Mouse (Mus musculus): ENCODE results near the gene Aldh5a1. TPM values are rescaled to one million over a fixed set of nuclear protein-coding genes. Genes with fewer than 3 reads are reported as not detected.

Gene Aldh5a1
- polyA plus RNA-seq, 1 experiment: 1.1 TPM

DNA sequence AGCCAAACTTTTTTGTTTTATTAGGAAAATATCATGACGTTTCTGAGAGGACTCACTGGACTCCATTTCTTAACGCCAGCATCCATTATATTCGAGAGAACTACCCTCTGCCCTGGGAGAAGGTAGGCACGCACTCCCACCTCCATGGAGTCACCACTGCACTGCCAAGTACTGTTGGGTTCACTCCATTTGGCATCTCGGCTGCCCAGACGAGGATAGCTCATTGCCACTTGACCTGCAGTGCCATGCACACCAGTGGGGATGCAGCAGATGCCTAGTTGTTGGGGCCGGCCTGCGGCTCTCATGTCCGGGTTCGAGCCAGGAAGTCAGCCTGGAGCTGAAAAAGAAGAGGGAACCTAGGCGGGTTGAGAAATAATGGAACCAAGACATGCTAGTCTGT is 17.6 kb upstream of the Aldh5a1 start:
- Histone ChIP-seq H3K4me3 (ENCODE audit: insufficient read depth, poor library complexity, severe bottlenecking) (no peak overlapping the region), H3K36me3 (ENCODE audit: control insufficient read depth, insufficient read depth) (no peaks in the 10 kb centered on the region), H3K79me2 (ENCODE audit: control insufficient read depth, insufficient read depth) (no peaks in the 10 kb centered on the region), H3K79me3 (ENCODE audit: low read depth) (no peaks in the 10 kb centered on the region), H3ac (ENCODE audit: control insufficient read depth, insufficient read length, low read depth) (no peak overlapping the region), H3K27me3 (ENCODE audit: control insufficient read depth, insufficient read depth, insufficient read length) (peaks cover 5% of the 10 kb centered on the region)
- no peak for TF ChIP-seq CTCF (IDR thresholded peaks at IDR 0.05; ENCODE audit: control insufficient read depth, insufficient read depth, insufficient read length)
- no peak for TF ChIP-seq USF1 (IDR thresholded peaks at IDR 0.05; ENCODE audit: low read depth)
- TF ChIP-seq FOSL1 (IDR thresholded peaks at IDR 0.05; ENCODE audit: insufficient read depth, low read length, poor library complexity, severe bottlenecking): no peak
- no peak for TF ChIP-seq MAX (IDR thresholded peaks at IDR 0.05)
- no peak for TF ChIP-seq MYOG (IDR thresholded peaks at IDR 0.05; ENCODE audit: control insufficient read depth, extremely low read depth, insufficient read length)
- TF ChIP-seq MYOD1 (IDR thresholded peaks at IDR 0.05; ENCODE audit: control insufficient read depth, insufficient read length, low read depth): no peak
- TF ChIP-seq CEBPB (IDR thresholded peaks at IDR 0.05; ENCODE audit: low read depth): no peak

DNA sequence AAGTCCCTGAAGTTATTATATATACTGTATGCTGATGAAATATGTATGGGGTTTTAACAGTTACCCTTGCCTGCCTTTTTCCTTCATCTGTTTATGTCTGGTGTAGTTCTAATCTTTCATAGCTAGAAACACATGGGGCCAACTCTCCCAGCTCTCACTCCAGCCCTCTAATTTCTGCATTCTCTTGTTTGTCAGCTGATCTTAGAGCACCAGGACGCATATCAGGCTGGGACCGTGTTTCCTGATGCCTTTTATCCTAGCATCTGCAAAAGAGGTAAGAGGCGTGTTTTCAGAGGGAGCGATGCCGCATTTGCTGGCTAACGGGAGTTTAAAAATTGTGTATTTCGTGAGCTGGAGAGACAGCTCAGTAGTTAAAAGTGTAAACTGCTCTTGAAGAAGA is 15.2 kb upstream of the Aldh5a1 start:
- Histone ChIP-seq H3K36me3 (ENCODE audit: control insufficient read depth, insufficient read depth) (no peaks in the 10 kb centered on the region), H3K27me3 (ENCODE audit: control insufficient read depth, insufficient read depth, insufficient read length) (peaks cover 5% of the 10 kb centered on the region), H3K79me2 (ENCODE audit: control insufficient read depth, insufficient read depth) (no peaks in the 10 kb centered on the region), H3ac (ENCODE audit: control insufficient read depth, insufficient read length, low read depth) (no peak overlapping the region), H3K4me3 (ENCODE audit: insufficient read depth, poor library complexity, severe bottlenecking) (no peak overlapping the region), H3K79me3 (ENCODE audit: low read depth) (no peaks in the 10 kb centered on the region)
- TF ChIP-seq MAX (IDR thresholded peaks at IDR 0.05) (no peak), MYOD1 (IDR thresholded peaks at IDR 0.05; ENCODE audit: control insufficient read depth, insufficient read length, low read depth) (no peak), USF1 (IDR thresholded peaks at IDR 0.05; ENCODE audit: low read depth) (no peak), MYOG (IDR thresholded peaks at IDR 0.05; ENCODE audit: control insufficient read depth, extremely low read depth, insufficient read length) (no peak), FOSL1 (IDR thresholded peaks at IDR 0.05; ENCODE audit: insufficient read depth, low read length, poor library complexity, severe bottlenecking) (no peak), CTCF (IDR thresholded peaks at IDR 0.05; ENCODE audit: control insufficient read depth, insufficient read depth, insufficient read length) (no peak), CEBPB (IDR thresholded peaks at IDR 0.05; ENCODE audit: low read depth) (no peak)

GRCm38 (mm10) chr13:24948870-24949269 is 11.4 kb upstream of the Aldh5a1 start:
- Histone ChIP-seq H3ac (ENCODE audit: control insufficient read depth, insufficient read length, low read depth) (no peak overlapping the region), H3K79me2 (ENCODE audit: control insufficient read depth, insufficient read depth) (no peaks in the 10 kb centered on the region), H3K27me3 (ENCODE audit: control insufficient read depth, insufficient read depth, insufficient read length) (no peaks in the 10 kb centered on the region), H3K4me3 (ENCODE audit: insufficient read depth, poor library complexity, severe bottlenecking) (no peak overlapping the region), H3K36me3 (ENCODE audit: control insufficient read depth, insufficient read depth) (no peaks in the 10 kb centered on the region), H3K79me3 (ENCODE audit: low read depth) (no peaks in the 10 kb centered on the region)
- no peak for TF ChIP-seq FOSL1 (IDR thresholded peaks at IDR 0.05; ENCODE audit: insufficient read depth, low read length, poor library complexity, severe bottlenecking)
- TF ChIP-seq MAX (IDR thresholded peaks at IDR 0.05): no peak
- no peak for TF ChIP-seq CEBPB (IDR thresholded peaks at IDR 0.05; ENCODE audit: low read depth)

- Histone ChIP-seq H3ac (ENCODE audit: control insufficient read depth, insufficient read length, low read depth) (no peak overlapping the region), H3K27me3 (ENCODE audit: control insufficient read depth, insufficient read depth, insufficient read length) (no peaks in the 10 kb centered on the region), H3K79me3 (ENCODE audit: low read depth) (no peaks in the 10 kb centered on the region), H3K36me3 (ENCODE audit: control insufficient read depth, insufficient read depth) (no peaks in the 10 kb centered on the region), H3K4me3 (ENCODE audit: insufficient read depth, poor library complexity, severe bottlenecking) (no peak overlapping the region), H3K79me2 (ENCODE audit: control insufficient read depth, insufficient read depth) (no peaks in the 10 kb centered on the region)
- no peak for TF ChIP-seq FOSL1 (IDR thresholded peaks at IDR 0.05; ENCODE audit: insufficient read depth, low read length, poor library complexity, severe bottlenecking)
- TF ChIP-seq CEBPB (IDR thresholded peaks at IDR 0.05; ENCODE audit: low read depth): no peak
- no peak for TF ChIP-seq MYOD1 (IDR thresholded peaks at IDR 0.05; ENCODE audit: control insufficient read depth, insufficient read length, low read depth)
- TF ChIP-seq CTCF (IDR thresholded peaks at IDR 0.05; ENCODE audit: control insufficient read depth, insufficient read depth, insufficient read length): no peak
- TF ChIP-seq USF1 (IDR thresholded peaks at IDR 0.05; ENCODE audit: low read depth): no peak
- TF ChIP-seq MYOG (IDR thresholded peaks at IDR 0.05; ENCODE audit: control insufficient read depth, extremely low read depth, insufficient read length): no peak
- no peak for TF ChIP-seq MAX (IDR thresholded peaks at IDR 0.05)
Measured at GRCm38 (mm10) chr13:24947158-24947557, 9.7 kb upstream of the Aldh5a1 start.

DNA sequence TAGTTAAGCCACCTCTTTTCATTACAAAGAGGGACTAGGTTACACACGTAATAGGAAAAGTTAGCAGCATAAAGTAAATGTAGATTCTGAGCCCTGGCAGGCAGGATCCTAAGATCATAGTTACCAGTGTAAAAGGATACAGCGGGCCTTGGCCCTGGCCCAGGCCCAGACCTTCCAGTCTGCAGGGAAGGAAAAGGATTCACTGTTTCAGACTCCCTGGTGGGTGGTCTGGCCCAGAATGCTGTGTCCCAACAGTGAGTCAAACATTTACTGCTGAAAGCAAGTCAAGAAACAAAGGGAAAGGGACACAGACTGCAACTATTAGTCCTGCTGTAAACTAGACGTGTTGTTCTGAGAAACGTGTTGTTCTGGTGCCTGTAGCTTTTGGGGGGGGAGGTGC is 8.1 kb upstream of the Aldh5a1 start:
- H3K4me3 ChIP-seq (ENCODE audit: insufficient read depth, poor library complexity, severe bottlenecking): no peak overlapping the region
- H3K79me3 ChIP-seq (ENCODE audit: low read depth): no peaks in the 10 kb centered on the region
- no peak for TF ChIP-seq MYOD1 (IDR thresholded peaks at IDR 0.05; ENCODE audit: control insufficient read depth, insufficient read length, low read depth)
- TF ChIP-seq MYOG (IDR thresholded peaks at IDR 0.05; ENCODE audit: control insufficient read depth, extremely low read depth, insufficient read length): no peak
- TF ChIP-seq CTCF (IDR thresholded peaks at IDR 0.05; ENCODE audit: control insufficient read depth, insufficient read depth, insufficient read length): no peak
- TF ChIP-seq USF1 (IDR thresholded peaks at IDR 0.05; ENCODE audit: low read depth): no peak
- TF ChIP-seq MAX (IDR thresholded peaks at IDR 0.05): no peak
- no peak for TF ChIP-seq FOSL1 (IDR thresholded peaks at IDR 0.05; ENCODE audit: insufficient read depth, low read length, poor library complexity, severe bottlenecking)
- TF ChIP-seq CEBPB (IDR thresholded peaks at IDR 0.05; ENCODE audit: low read depth): no peak
- no peaks in the 10 kb centered on the region for H3K27me3 ChIP-seq (ENCODE audit: control insufficient read depth, insufficient read depth, insufficient read length)
- no peak overlapping the region for H3ac ChIP-seq (ENCODE audit: control insufficient read depth, insufficient read length, low read depth)
- H3K79me2 ChIP-seq (ENCODE audit: control insufficient read depth, insufficient read depth): no peaks in the 10 kb centered on the region
- H3K36me3 ChIP-seq (ENCODE audit: control insufficient read depth, insufficient read depth): no peaks in the 10 kb centered on the region

- TF ChIP-seq MAX (IDR thresholded peaks at IDR 0.05): no peak
- no peak for TF ChIP-seq MYOG (IDR thresholded peaks at IDR 0.05; ENCODE audit: control insufficient read depth, extremely low read depth, insufficient read length)
- no peak for TF ChIP-seq CTCF (IDR thresholded peaks at IDR 0.05; ENCODE audit: control insufficient read depth, insufficient read depth, insufficient read length)
- no peak for TF ChIP-seq USF1 (IDR thresholded peaks at IDR 0.05; ENCODE audit: low read depth)
- TF ChIP-seq CEBPB (IDR thresholded peaks at IDR 0.05; ENCODE audit: low read depth): no peak
- TF ChIP-seq MYOD1 (IDR thresholded peaks at IDR 0.05; ENCODE audit: control insufficient read depth, insufficient read length, low read depth): no peak
- no peak for TF ChIP-seq FOSL1 (IDR thresholded peaks at IDR 0.05; ENCODE audit: insufficient read depth, low read length, poor library complexity, severe bottlenecking)
Measured at GRCm38 (mm10) chr13:24943303-24943702, 5.8 kb upstream of the Aldh5a1 start.

More at GRCm38 (mm10) chr13:24943303-24943702, 5.8 kb upstream of the Aldh5a1 start:
- Histone ChIP-seq H3K27me3 (ENCODE audit: control insufficient read depth, insufficient read depth, insufficient read length) (no peaks in the 10 kb centered on the region), H3K79me3 (ENCODE audit: low read depth) (no peaks in the 10 kb centered on the region), H3ac (ENCODE audit: control insufficient read depth, insufficient read length, low read depth) (no peak overlapping the region), H3K36me3 (ENCODE audit: control insufficient read depth, insufficient read depth) (no peaks in the 10 kb centered on the region), H3K4me3 (ENCODE audit: insufficient read depth, poor library complexity, severe bottlenecking) (no peak overlapping the region), H3K79me2 (ENCODE audit: control insufficient read depth, insufficient read depth) (no peaks in the 10 kb centered on the region)

Data from C2C12 (cell line).